Mouse (Mus musculus) heart, embryonic 12.5 days (tissue): ENCODE results near the gene Krt81. TPM values are rescaled to one million over a fixed set of nuclear protein-coding genes. Genes with fewer than 3 reads are reported as not detected.

Source experiments
- ATAC-seq: fragments of 200-750 bp; cut with Nextera tagmentation; 2 replicates; pipeline ENCODE4 v1.8.0; 2017; ENCODE audit warnings: moderate TSS enrichment, moderate library complexity; ENCODE audit not compliant: insufficient number of reproducible peaks, low FRiP score
- H3K27ac ChIP-seq: fragments of 300-500 bp; sonication (generic); 2 replicates; pipeline ENCODE4 v1.5.1; 2016; ENCODE audit warnings: mild to moderate bottlenecking, moderate library complexity; ENCODE audit not compliant: poor library complexity, severe bottlenecking
- H3K27me3 ChIP-seq: fragments of 300-500 bp; sonication (generic); replicated peaks from 2 replicates; pipeline ENCODE4 v1.6.1; 2016; ENCODE audit warnings: mild to moderate bottlenecking, moderate library complexity
- H3K36me3 ChIP-seq: fragments of 300-500 bp; sonication (generic); 2 replicates; pipeline ENCODE4 v1.6.1; 2016; ENCODE audit warnings: mild to moderate bottlenecking, moderate library complexity
- H3K4me1 ChIP-seq: fragments of 300-500 bp; sonication (generic); replicated peaks from 2 replicates; pipeline ENCODE4 v1.6.1; 2016; ENCODE audit warnings: mild to moderate bottlenecking
- H3K4me2 ChIP-seq: fragments of 300-500 bp; sonication (generic); 2 replicates; pipeline ENCODE4 v1.6.1; 2016; ENCODE audit warnings: mild to moderate bottlenecking, moderate library complexity
- H3K4me3 ChIP-seq: fragments of 300-500 bp; sonication (generic); 2 replicates; pipeline ENCODE4 v1.5.1; 2016; ENCODE audit warnings: mild to moderate bottlenecking
- H3K9ac ChIP-seq: fragments of 300-500 bp; sonication (generic); 2 replicates; pipeline ENCODE4 v1.6.1; 2016; ENCODE audit warnings: mild to moderate bottlenecking, moderate library complexity
- H3K9me3 ChIP-seq: fragments of 300-500 bp; sonication (generic); replicated peaks from 2 replicates; pipeline ENCODE4 v1.6.1; 2016; ENCODE audit warnings: mild to moderate bottlenecking, moderate library complexity
- WGBS: fragments of 180-500 bp; shearing (Covaris S2); methylation state at CpG from one replicate; pipeline ENCODE4 v1.1.7; 2016; 5-methylcytosine and 5-hydroxymethylcytosine counted together
- polyA plus RNA-seq: library from polyadenylated mRNA; unstranded; fragments of >200 nt; fragmentation: Nextera tagmentation; extraction: Ambion mirVana; gene quantifications from 2 replicates; pipeline ENCODE4 v1.2.1, GENCODE M21; 2016

Krt81 gene
- polyA plus RNA-seq, 1 experiment from 2014 or later: not detected

- H3K27ac ChIP-seq: no peak overlapping the region
- WGBS: 41% methylated on average over 7 of the region's 7 CpGs
- H3K4me1 ChIP-seq: peaks cover 13% of the 10 kb centered on the region; the same call in 1 of the 2 replicates
- H3K9ac ChIP-seq: no peak overlapping the region
- no peak for ATAC-seq
- H3K36me3 ChIP-seq: no peaks in the 10 kb centered on the region
- H3K4me2 ChIP-seq: no peak overlapping the region
- H3K9me3 ChIP-seq: no peaks in the 10 kb centered on the region
- H3K4me3 ChIP-seq: no peak overlapping the region
- peaks cover 61% of the 10 kb centered on the region for H3K27me3 ChIP-seq
Observed at GRCm38 (mm10) chr15:101413916-101414635, 49.5 kb downstream of the Krt81 start.

- Histone ChIP-seq H3K4me1 (peaks cover 13% of the 10 kb centered on the region; the same call in 1 of the 2 replicates), H3K27ac (no peak overlapping the region), H3K4me2 (peak overlapping the region; percentile 30), H3K9me3 (no peaks in the 10 kb centered on the region), H3K36me3 (no peaks in the 10 kb centered on the region), H3K27me3 (peaks cover 54% of the 10 kb centered on the region), H3K4me3 (peak overlapping the region; percentile 12), H3K9ac (no peak overlapping the region)
- ATAC-seq: no peak
- 30% methylated on average over 25 of the region's 31 CpGs for WGBS
Observed at GRCm38 (mm10) chr15:101412188-101412587, 51.4 kb downstream of the Krt81 start.

- H3K9ac ChIP-seq: no peak within 1 kb of the TSS
- H3K9me3 ChIP-seq: no peaks in the 10 kb centered on the region
- WGBS: 31% methylated on average over 2 of the region's 2 CpGs
- no peak within 1 kb of the TSS for H3K4me3 ChIP-seq
- peaks cover 47% of the 10 kb centered on the region for H3K27me3 ChIP-seq
- peak within 1 kb of the TSS; percentile 30; the same call in 1 of the 2 replicates for H3K4me2 ChIP-seq
- H3K36me3 ChIP-seq: no peaks in the 10 kb centered on the region
- ATAC-seq: no peak
- no peak within 1 kb of the TSS for H3K27ac ChIP-seq
- H3K4me1 ChIP-seq: peaks cover 13% of the 10 kb centered on the region; the same call in 1 of the 2 replicates
Observed at GRCm38 (mm10) chr15:101410775-101411174, 52.8 kb downstream of the Krt81 start, which contains the start of gene Krt7. TSS of gene Krt7 (plus strand) at chr15:101411043.

Other genes with a start within 250 kb of the Krt81 start
- 6.6 and 7.3 TPM in 2 replicates for gene Grasp, start 239.6 kb downstream of the Krt81 start, polyA plus RNA-seq
- 14.4 and 17.4 TPM in 2 replicates for gene Nr4a1, start 209.5 kb downstream of the Krt81 start, polyA plus RNA-seq
- 46.6 and 49.7 TPM in 2 replicates for gene Atg101, start 179.5 kb downstream of the Krt81 start, polyA plus RNA-seq
- gene 6030408B16Rik, start 170.5 kb downstream of the Krt81 start, polyA plus RNA-seq: 0.73 and 0.83 TPM in 2 replicates
- gene Krt80, start 93.6 kb downstream of the Krt81 start, polyA plus RNA-seq: 7.0 and 7.5 TPM in 2 replicates
- 25.1 TPM in 2 replicates for gene Krt7, start 52.7 kb downstream of the Krt81 start, polyA plus RNA-seq
- not detected in 2 replicates for gene Krt87, start 24.9 kb downstream of the Krt81 start, polyA plus RNA-seq
- gene Krt88, start 16.0 kb downstream of the Krt81 start, polyA plus RNA-seq: not detected in 2 replicates
- not detected in 2 replicates for gene Krt86, start 9.7 kb upstream of the Krt81 start, polyA plus RNA-seq
- gene Krt83, start 27.8 kb upstream of the Krt81 start, polyA plus RNA-seq: not detected in 2 replicates
- gene Gm49425, start 53.5 kb upstream of the Krt81 start, polyA plus RNA-seq: not detected in 2 replicates
- not detected in 2 replicates for gene Krt84, start 69.1 kb upstream of the Krt81 start, polyA plus RNA-seq
- gene Krt82, start 86.9 kb upstream of the Krt81 start, polyA plus RNA-seq: not detected in 2 replicates
- 0.06 and 0.28 TPM in 2 replicates for gene Krt90, start 99.2 kb upstream of the Krt81 start, polyA plus RNA-seq
- not detected in 2 replicates for gene Krt75, start 110.2 kb upstream of the Krt81 start, polyA plus RNA-seq
- not detected in 2 replicates for gene Gm5414, start 164.4 kb upstream of the Krt81 start, polyA plus RNA-seq
- gene Gm5478, start 183.6 kb upstream of the Krt81 start, polyA plus RNA-seq: not detected in 2 replicates
- gene Krt6b, start 216.5 kb upstream of the Krt81 start, polyA plus RNA-seq: not detected in 2 replicates
- gene Krt6a, start 230.6 kb upstream of the Krt81 start, polyA plus RNA-seq: not detected in 2 replicates
- gene Krt5, start 249.1 kb upstream of the Krt81 start, polyA plus RNA-seq: 1.1 and 1.9 TPM in 2 replicates